Mouse (Mus musculus) hindlimb bud, embryonic 11.5 days (tissue): ENCODE data around the gene Usp38.
"Not testable (repeated sequence)": the region's sequence is repeated elsewhere in the genome, so short reads cannot be mapped to it uniquely, and the experiment has no call there.

Source experiments
- DNase-seq: peaks from one replicate; pipeline ENCODE4 v3.0.0-alpha.2; 2012; ENCODE audit warnings: low read depth, low spot score; ENCODE audit errors: extremely low spot score

The Usp38 gene

DNA sequence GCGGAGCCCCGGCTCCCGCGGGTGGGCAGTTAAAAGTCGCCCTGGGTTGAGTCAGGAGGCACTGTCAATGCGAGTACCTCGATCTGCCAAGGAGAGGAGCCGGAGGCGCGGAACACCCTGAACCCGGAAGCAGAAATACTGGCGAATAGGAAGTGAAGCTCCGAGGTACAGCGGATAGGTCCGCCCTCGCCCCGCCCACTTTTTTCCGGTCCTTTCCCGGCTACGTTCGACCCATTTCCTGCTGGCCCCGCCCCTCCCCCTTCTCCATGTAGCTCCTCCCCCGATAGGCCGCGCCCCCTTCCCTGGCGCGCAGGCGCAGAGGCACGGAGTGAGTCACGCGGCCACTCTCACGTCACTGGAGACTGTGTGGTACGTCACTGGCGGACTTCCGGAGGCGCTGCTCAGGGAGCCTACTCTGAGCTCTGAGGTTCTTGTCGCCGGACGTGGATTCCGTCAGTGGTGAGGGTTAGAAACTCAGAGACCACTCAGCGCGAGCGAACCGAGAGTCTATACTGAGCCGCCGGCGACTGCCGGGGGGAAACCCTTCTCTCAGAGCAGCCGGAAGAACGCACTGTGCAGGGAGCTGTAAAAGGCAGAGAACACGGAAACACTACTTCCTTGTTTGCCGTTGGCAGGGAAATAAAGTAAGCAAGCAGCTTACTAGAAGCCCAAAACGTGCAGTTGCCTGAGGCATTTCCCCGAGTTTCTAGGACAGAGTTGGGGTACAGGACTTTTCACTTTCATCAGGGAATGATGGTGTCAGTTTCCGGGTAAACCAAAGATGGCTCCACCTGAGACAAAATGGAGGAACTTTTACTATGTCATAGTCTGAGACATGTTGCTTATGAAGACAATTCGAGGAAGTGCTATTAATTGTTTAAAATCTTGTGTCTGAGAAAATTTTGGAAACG lies at the start of gene Usp38:
Gene Usp38 (minus strand): TSS at position 140 of the 911 bp plus-strand sequence.
- peak; percentile 90 for DNase-seq

DNA sequence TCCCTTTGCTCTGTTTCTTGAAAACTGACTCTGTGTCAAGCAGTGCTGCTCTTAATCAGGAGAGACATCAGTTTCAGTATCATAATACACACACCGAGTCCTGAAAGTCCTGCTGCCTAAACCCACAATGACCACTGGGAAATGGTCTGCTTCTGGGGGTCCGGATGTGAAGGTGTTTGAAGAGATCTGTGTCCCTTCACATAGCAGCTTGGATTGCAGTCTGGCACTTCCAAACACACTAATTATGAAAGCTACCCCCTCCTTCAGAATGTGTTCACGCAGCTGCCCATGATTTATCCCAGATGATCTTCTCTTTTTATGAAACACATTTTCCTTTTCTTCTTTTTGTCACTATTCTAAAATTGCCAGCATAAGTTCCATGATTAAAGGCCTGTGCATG lies 47.8 kb upstream of the Usp38 start:
- DNase-seq: no peak

DNA sequence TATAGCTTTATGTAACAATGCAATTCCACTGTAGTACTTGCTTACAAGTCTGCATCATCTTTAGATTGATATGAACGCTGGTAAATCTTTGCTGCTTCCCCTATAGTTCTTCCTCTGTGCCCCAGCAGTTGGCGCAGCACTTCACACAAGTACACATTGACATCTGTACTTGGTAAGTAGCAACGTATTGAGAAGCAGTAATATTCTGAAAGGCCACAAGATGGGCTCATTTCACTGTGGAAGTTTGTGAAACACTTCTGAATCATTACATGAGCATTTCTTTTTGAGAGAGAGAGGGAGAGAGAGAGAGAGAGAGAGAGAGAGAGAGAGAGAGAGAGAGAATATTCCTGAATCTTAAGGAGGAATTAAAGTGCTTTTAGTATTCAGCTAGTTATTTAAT lies 47.2 kb upstream of the Usp38 start:
- DNase-seq: no peak

DNA sequence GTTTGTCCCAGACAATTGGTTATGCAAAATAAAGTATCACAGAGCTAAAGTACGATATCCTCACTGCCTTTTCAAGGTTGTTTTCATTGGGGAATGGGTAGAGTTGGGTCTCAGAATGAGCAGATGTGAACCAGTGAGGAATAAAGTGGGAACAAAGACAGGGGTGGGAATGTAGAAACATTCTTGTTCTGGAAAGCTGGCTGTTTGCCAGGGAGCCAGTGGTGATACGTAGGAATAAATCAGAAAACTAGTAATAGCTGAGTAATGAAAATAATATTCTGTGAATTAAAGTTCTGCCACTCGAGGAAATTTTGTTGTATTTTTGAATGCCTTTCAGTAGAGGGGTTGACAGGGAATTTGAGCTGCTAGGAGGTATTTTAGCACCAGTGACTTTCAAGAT lies 29.5 kb upstream of the Usp38 start:
- no peak for DNase-seq

DNA sequence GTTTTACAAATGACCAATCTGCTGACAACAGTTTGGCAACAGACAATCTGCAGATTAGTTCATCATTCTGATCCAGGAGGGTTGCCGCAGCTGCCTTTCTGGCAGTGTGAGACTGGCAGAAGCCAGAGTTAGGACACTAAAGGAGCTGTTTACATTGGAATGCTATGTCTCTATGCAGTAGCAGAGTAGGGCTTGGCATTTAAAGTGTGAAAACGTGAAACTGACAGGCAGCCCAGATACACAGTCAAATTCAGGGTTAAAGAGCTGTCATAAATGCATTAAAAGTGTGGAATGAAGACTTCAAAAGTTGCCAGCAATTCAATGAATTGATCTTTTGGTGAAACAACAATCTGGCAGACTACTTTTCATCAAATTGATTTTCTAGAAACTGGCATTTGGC lies 13.3 kb upstream of the Usp38 start:
- DNase-seq: no peak

DNA sequence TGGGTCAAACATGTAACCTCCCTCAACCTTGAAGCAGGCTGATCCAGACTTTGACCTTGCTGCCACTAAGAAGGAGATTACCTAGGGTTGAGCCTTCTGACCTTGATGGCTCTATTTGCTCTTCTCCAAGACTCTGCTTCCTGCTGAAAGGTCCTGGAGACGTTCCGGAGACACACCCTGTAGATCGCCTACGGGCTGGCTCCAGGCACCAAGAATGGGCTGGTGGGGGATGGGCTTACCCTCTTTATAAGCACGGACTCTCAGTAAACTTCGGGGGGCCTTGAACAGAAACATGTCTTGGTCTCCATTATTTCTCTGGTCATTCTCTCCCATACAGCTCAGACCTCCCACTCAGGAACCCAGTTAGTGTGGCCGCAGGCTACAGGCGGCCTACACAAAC lies 2.8 kb upstream of the Usp38 start:
- DNase-seq: not testable (repeated sequence)

DNA sequence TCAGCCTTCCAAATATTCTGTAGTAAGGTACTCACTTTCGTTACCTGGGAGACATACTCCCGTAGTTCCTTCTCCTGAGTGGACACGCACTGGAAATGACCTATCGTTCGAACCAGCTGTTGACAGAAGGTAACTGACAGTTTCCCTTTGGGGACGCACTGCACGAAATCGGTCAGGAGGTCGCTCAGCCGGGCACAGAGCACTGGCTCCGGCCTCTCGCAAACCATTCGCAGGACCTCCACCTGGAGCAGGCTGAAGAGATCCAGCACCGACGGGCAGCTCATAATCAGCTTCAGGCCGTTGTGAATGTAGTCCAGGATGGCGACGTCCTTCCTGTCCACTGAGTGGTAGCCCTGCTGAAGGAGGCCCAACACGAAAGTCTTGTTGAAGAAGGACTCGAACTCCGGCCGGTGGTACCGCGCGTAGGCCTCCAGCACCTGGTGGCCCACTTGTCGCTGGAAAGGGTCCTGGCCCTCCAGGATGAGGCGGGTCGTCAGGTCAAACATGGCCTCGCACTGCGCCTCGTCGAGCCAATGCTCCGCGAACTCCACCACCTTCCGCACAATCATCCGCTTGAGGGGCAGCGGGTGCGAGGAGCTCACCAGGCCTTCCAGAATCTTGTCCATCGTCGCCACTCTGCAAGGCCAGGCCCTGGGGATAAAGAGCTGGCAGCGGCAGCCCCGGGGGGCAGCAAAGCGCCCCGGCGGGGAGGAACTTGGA lies 757 bp downstream of the Usp38 start:
- no peak for DNase-seq

DNA sequence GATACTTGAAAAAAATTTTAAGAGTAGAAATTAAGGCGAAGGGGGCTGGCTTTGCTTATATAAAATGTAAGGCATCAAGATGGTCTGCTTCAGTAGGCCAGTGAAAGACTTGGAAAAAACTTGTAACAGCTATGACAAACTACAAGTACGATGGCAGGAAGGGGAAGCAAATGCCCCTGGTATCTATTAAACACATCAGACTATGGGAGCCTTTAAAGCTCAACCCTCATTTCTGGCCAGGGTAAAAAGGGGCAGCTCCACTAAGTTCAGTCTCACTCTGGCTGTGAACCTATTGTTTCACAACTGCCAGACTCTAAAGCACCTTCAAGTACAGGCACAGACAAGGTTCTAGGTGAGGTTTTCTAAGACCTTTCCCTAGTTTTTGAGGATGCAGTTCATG lies 2.0 kb downstream of the Usp38 start:
- no peak for DNase-seq

DNA sequence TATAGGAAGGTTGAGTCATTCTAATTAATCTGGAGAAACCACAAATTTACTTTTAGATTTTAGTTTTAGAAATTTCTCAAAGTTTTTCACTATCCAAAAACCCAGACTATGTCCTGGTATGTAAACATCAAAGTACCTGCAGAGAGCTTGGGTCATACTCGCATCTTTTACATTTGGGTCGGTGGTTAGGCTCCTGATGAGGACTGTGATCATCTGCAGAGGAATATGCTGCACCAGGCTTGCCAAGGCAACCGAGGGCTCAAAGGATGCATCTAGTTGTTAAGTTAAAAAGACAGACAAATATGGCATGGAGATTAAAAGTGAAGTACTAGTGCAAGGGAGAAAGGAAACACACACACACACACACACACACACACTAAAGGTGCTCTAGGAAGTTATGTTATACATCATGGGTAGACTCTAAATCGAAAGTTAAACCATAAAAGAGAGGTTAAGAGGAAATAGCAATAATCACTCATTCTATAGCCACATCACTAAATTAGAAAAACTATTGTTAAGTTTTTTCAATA lies 2.6 kb downstream of the Usp38 start:
- DNase-seq: no peak

DNA sequence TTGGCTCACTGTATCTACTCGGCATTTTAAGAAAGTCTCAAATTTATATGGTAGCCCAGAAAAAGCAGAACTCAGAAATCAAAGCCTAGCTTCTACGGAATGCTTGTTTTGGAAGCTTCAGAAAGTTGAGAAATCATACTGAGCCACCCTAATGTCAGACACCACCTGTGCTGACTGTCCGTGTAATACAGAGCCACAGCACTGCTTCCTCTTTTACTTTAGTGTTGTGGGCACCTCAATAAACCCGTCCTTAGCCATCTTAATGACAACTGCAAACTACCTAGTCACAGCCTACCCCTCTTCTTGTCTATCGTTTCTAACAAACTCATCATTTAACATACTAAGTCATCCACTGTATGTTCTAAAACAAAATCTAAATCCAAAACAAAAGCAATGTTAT lies 4.3 kb downstream of the Usp38 start:
- DNase-seq: no peak

DNA sequence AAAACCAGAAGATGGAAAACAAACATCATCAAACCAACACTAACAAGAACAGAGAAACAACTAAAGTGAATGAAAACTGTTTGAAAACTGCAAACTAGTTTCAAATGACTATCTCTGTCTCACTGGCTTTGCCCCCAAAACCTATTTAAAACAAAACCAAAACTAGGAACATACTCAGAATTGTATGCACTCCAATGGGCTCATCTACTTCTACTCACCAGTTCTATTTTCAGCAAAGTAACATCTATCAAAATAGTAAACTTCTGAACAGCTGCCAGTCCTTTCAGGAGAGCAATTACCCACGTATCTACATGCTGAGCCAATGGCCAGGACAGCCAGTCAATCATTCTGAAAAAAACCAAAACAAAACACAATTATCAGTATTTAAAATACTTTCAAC lies 9.6 kb downstream of the Usp38 start:
- DNase-seq: no peak

DNA sequence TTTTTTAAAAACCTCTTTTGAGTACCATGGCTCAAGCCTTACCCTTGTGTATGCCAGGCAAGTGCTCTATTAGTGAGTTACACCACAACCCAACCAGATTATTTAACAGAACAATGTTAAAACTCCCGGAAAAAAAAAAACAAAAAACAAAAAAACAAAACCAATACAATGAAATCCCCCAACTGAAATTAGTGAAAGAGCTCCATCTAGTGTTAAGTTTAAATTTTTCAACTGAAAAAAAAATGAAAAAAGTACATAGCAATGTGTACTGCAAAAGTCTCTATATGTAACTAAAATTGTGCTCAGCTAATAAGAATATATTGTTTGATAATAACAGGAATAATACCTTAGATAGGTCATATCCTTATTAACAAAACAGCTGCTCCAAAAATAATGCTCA lies 18.1 kb downstream of the Usp38 start:
- peak; percentile 8 for DNase-seq

DNA sequence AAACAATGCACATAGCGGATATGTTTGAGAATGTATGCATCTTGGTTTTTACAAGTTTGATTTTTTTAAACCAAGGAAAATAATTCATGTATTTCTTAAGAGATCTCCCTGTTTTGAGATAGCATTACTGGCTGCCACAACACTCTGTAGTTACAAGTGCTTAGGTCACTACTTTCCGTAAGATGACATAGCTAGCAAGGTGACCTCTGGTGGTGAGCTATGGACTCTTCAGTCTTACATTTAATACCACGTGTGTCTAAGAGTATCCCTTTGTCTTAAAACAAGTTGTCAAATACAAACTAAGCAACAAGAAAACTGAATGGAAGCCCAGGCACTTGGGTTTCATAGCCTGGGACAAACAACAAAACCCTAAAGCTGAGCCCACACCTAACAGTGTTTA lies 22.8 kb downstream of the Usp38 start:
- peak; percentile 5 for DNase-seq

DNA sequence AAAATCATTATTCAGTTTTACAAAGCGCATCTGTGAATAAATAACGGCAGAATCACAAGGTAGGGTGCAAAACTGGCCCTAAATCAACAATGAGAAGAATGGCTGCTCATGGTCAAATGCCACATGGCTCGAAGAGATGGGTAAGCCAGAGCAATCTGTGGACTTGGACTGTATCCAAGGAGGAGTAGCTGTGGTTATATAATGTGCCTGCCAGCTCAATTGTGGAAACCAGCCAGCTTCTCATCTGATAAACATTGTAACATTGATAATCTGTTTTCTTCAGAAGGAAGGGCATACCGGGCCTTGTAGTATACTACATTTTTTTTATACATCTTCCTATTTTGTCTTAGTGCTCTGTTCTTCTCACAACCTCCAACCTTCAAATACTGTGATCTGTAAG lies 31.9 kb downstream of the Usp38 start:
- no peak for DNase-seq

DNA sequence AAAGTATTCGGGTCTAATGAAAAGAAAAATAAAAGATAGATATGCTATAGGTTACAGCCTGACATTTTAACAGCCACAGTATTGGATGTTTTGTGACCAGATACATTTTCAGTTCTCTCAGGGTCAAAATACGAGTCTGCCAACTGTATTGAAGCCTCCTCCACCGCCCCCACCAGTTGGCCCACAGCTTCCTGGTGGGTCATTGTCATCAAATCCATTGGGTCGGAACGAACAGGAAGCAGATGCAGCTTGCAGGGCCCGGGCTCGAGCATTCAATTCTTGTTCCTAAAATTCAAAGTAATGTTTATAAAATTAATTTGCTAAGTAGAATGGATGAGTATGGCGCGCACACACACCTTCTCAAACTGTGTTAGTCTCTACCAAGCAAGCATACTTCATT lies 33.0 kb downstream of the Usp38 start:
- DNase-seq: no peak

DNA sequence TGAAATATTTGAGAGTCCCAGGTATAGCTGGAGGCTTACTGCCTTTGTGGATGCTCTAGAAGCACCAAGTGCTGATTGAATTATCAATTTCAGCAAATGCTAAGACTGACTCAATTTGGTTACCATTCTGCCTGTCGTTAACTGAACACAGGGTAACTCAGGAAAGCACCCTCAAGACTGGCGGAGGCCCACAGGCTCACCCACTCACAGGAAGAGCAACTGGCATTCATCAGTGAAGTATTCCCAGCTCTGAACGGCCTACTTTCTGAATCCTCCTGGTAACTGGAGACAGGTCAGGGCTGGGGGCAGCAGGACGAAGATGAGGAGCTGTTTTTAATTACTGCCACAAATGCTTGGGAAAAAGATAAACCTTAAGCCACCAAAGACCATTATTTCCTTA lies 34.7 kb downstream of the Usp38 start:
- no peak for DNase-seq

DNA sequence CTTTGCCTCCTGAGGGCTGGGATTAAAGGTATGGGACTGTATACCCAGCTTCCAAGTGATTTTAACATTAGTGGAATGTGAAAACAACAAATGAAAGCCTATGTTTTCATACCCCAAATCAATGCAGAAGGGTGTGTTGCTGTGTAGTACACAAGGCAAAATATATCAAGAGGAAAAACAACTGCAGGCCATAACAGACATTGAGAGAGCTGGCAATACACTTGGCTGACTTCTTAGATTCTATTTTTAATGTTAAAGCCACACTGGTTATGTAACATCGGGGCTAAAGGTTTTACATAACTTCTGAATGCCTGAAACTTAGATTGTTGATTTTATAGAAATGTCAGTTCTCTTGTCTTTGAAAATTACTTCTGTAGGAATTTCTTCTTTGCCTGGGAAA lies 37.5 kb downstream of the Usp38 start:
- DNase-seq: no peak

DNA sequence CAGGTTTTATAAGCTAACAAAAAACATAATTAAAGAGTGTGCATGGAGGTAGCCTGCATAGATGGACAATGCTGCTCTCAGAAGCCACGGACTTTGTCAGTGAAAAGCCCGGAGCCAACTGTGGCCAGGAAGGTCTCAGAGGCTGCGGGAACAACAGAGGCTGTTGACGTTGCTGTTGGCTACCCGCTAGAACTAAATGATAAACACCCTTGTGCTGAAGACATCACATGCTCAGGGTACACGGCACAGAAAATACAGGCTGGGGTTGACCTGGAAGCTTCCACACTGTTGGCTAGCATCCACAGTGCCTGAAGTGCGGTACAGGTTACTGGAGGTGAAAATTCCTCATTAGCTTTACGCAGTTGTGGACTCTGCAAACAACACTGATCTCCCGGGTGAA lies 43.6 kb downstream of the Usp38 start:
- DNase-seq: no peak

DNA sequence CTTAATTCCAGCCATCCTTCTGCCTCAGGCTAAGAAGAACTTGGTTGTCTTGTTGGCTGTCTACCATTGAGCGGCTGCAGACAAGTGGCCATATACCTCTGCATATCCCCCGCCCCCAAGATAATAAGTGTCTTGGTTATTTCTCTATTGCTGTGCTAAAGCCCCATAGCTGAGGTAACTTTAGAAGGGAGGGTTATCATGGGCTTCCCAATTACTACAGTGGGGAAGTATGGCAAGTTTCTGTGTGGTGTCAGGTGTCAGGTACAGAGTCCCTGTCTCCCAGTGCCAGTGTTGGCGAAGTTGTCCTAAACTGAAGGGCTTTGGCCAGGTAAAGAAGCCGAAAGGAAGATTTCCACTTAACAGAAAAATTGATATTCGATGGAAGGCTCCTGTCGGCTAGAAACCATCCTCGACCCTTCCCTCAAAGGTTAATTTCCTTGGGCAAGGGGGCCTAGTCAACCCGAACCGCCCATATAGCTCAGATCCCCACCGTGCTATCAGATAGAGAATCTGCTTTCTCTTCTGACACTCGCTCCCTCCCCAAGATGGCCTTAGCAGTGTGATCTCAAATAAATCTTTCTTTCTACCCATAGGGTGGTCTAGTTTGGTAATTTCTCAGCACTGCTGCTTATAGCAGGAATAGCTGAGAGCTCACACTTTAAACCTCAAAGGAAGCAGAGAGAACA lies 44.6 kb downstream of the Usp38 start:
- no peak for DNase-seq

DNA sequence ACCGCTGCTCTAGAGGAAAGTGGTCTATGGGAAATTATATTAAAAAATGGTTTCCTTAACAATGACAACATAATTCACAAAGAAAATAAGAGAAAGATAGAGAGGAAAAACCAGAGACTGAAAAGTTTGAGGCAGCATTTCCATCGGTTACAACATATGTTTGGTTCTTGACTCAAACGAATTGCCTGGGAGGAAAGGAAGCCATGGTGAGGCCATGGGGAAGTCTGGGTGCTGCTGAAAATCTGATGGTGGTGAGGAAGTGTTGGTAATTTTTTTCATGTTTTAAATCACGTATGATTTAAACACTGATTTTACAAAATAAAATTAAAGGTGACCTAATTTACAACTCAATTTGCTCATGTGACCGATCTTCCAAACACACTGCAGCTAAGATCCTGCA lies 45.3 kb downstream of the Usp38 start:
- DNase-seq: no peak

DNA sequence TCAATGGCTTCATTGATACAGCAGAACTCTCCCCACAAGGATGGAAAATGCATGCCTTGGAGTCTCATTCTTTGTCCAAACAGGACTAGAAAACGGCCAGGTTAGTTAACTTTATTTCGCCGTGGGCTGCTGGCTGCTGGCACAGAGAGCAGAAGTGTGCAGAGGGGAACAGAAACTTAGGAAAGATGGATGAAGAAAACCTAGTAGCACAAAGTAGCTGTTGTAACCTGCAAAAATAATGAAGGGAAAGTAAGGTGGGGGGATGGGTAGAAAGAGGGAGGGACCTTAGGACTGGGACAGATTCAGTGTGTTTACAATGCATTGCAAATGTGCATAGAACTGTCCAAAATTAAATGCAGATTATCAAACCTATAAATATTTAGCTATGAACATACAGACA lies 51.6 kb downstream of the Usp38 start:
- no peak for DNase-seq

DNA sequence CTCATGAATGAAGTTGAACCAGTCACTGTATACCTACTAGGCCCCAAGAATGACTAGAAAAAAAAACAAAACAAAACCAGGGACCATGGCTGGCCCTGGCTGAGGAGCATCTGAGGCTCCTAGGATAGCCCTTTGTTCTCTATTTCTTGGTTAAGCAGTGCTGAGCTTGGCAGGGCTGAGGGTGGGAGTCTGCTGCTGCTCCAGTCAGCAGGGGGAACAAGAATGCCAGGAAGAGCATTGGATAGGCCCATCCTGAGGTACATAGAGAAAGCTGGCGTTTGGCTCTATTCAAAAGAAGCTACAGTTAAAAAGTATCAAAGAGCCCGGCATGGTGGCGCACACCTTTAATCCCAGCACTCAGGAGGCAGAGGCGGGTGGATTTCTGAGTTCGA lies 52.1 kb downstream of the Usp38 start:
- DNase-seq: no peak
